Mouse (Mus musculus): ENCODE measurements around the gene Usp22.
"Not testable (repeated sequence)": the region's sequence is repeated elsewhere in the genome, so short reads cannot be mapped to it uniquely, and the experiment has no call there.

DNA sequence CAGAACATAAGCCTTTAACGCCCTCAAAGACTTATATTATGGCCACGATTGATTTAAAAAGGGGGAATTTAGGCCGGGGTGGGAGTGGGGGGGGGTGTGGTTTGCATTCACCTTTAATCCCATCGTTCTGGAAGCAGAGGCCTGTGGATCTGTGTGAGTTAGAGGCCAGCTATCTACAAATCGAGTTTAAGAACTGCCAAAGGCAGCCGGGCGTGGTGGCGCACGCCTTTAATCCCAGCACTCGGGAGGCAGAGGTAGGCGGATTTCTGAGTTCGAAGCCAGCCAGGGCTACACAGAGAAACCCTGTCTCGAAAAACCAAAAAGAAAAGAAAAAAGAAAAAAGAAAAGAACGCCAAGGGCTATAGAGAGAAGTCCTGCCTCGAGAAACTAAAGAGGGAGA is 1.4 kb downstream of the Usp22 start:
- TF ChIP-seq GATA1, TAL1 (IDR thresholded peaks at IDR 0.05; ENCODE audit: low read length): not testable (repeated sequence)
